In the genomic region with DNA sequence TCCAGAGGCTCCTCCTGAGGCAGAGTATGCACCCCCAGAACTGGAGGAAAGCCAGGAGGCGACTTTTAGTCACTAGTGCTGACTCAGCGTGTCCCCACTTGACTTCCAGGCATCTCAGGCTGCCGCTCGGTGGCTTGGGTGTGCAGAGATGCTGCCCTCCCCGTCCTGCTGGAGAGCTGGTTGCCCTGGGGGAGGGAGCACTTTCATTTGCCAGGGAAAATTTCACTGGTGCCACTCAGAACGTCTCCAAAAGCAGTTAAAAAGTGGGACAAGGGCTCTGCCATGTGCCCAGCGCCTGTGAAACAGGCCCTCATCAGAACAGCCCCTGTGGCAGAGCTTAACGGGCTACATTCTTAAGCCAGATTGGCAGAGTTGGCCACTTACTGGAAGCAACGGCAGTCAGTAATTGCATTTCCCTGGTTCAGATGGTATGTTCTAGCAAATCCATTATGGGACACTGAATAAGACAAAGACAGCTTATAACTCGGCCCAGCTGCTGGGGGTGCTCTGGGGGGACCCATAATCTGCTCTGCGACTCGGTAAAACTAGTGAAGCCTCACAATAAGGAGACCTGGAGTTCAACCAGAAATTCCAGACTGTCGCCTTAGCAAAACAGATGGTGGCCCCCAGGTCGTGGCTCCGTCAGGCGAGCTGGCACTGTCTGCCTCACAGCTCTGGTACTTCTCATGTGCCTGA, we compare ENCODE assay signal across 8 mouse cellular contexts.
DNase-seq lines count a peak whose midpoint lies in the region; ATAC-seq and TF ChIP-seq lines count a peak whose summit lies in the region.

No protein-coding gene starts in this region.

- H3K4me2 ChIP-seq in embryonic facial prominence, embryonic 15.5 days (replicated peaks), result peak overlapping the region; percentile 28
- no peak overlapping the region for H3K4me2 ChIP-seq in hindbrain, embryonic 13.5 days
- no peak overlapping the region for H3K4me2 ChIP-seq in neural tube, embryonic 15.5 days
- H3K4me2 ChIP-seq in liver, postnatal 0 days (ENCODE audit: low read depth, low read length), result no peak overlapping the region

- no peak for TF ChIP-seq EP300 in liver, postnatal 0 days (IDR thresholded peaks at IDR 0.05; ENCODE audit: low read depth)

- ATAC-seq in embryonic facial prominence, embryonic 15.5 days (ENCODE audit: insufficient number of reproducible peaks, low FRiP score, low TSS enrichment, low read depth), result no peak
- ATAC-seq in hindbrain, embryonic 13.5 days (ENCODE audit: low FRiP score), result peak; percentile 72
- peak; percentile 53 for ATAC-seq in neural tube, embryonic 15.5 days (ENCODE audit: low FRiP score)
- ATAC-seq in liver, postnatal 0 days, result no peak

- WGBS in embryonic facial prominence, embryonic 15.5 days, result 20% methylated on average over 16 of the region's 16 CpGs
- 30% methylated on average over 16 of the region's 16 CpGs for WGBS in hindbrain, embryonic 13.5 days
- 47% methylated on average over 16 of the region's 16 CpGs for WGBS in limb, embryonic 10.5 days
- 21% methylated on average over 16 of the region's 16 CpGs for WGBS in neural tube, embryonic 15.5 days
- WGBS in liver, postnatal 0 days (ENCODE audit: insufficient replicate concordance), result 75% methylated on average over 16 of the region's 16 CpGs

- no peak for TF ChIP-seq CTCF in liver, postnatal 0 days (IDR thresholded peaks at IDR 0.05; ENCODE audit: low read depth)

- H3K27me3 ChIP-seq in embryonic facial prominence, embryonic 15.5 days, result no peaks in the 10 kb centered on the region
- no peaks in the 10 kb centered on the region for H3K27me3 ChIP-seq in hindbrain, embryonic 13.5 days
- peaks cover 3% of the 10 kb centered on the region; the same call in 1 of the 2 replicates for H3K27me3 ChIP-seq in limb, embryonic 10.5 days (ENCODE audit: low read depth, poor library complexity, severe bottlenecking)
- no peaks in the 10 kb centered on the region for H3K27me3 ChIP-seq in neural tube, embryonic 15.5 days (replicated peaks)
- no peaks in the 10 kb centered on the region for H3K27me3 ChIP-seq in liver, postnatal 0 days (ENCODE audit: insufficient read depth, low read length)

- no peaks in the 10 kb centered on the region for H3K9me3 ChIP-seq in ES-E14 (ENCODE audit: control insufficient read depth, insufficient read depth, low read depth, low read length)
- H3K9me3 ChIP-seq in embryonic facial prominence, embryonic 15.5 days (replicated peaks), result no peaks in the 10 kb centered on the region
- H3K9me3 ChIP-seq in hindbrain, embryonic 13.5 days, result no peaks in the 10 kb centered on the region
- H3K9me3 ChIP-seq in limb, embryonic 10.5 days (replicated peaks), result no peaks in the 10 kb centered on the region
- H3K9me3 ChIP-seq in neural tube, embryonic 15.5 days (replicated peaks), result no peaks in the 10 kb centered on the region
- no peaks in the 10 kb centered on the region for H3K9me3 ChIP-seq in liver, postnatal 0 days (ENCODE audit: low read length)

- H3K4me3 ChIP-seq in ES-E14 (ENCODE audit: insufficient read depth in 1 of 2, low read depth in 1 of 2, low read length in 2 of 2, poor library complexity in 1 of 2, severe bottlenecking in 1 of 2), result no peak overlapping the region
- H3K4me3 ChIP-seq in embryonic facial prominence, embryonic 15.5 days (replicated peaks), result no peak overlapping the region
- H3K4me3 ChIP-seq in hindbrain, embryonic 13.5 days, result no peak overlapping the region
- no peak overlapping the region for H3K4me3 ChIP-seq in limb, embryonic 10.5 days
- no peak overlapping the region for H3K4me3 ChIP-seq in neural tube, embryonic 15.5 days (replicated peaks)
- H3K4me3 ChIP-seq in liver, postnatal 0 days (ENCODE audit: low read depth, low read length), result no peak overlapping the region

- no peak for DNase-seq in ES-E14 (ENCODE audit: low read depth, low spot score)
- peak; percentile 53 for DNase-seq in adrenal gland, adult 8-10 months
- DNase-seq in limb, embryonic 10.5 days (ENCODE audit: low spot score), result no peak
- DNase-seq in liver, postnatal 0 days, result no peak
- no peak for DNase-seq in ovary, postnatal 36 days (ENCODE audit: low spot score)

- 0 out of 4 replicates have a peak, but pooled peaks cover 0 to under 1% of the 10 kb centered on the region in 2 experiments for H3K4me1 ChIP-seq in ES-E14 (ENCODE audit: control insufficient read depth in 2 of 2, insufficient read depth in 2 of 2, low read length in 2 of 2, poor library complexity in 1 of 2)
- H3K4me1 ChIP-seq in embryonic facial prominence, embryonic 15.5 days, result peaks cover 51% of the 10 kb centered on the region
- peaks cover 87% of the 10 kb centered on the region for H3K4me1 ChIP-seq in hindbrain, embryonic 13.5 days (replicated peaks)
- peaks cover 50% of the 10 kb centered on the region for H3K4me1 ChIP-seq in limb, embryonic 10.5 days
- H3K4me1 ChIP-seq in neural tube, embryonic 15.5 days, result peaks cover 91% of the 10 kb centered on the region
- H3K4me1 ChIP-seq in liver, postnatal 0 days (ENCODE audit: insufficient read depth), result no peaks in the 10 kb centered on the region

- no peak overlapping the region for H3K27ac ChIP-seq in ES-E14 (ENCODE audit: insufficient read depth, low read depth, low read length, poor library complexity, severe bottlenecking)
- H3K27ac ChIP-seq in embryonic facial prominence, embryonic 15.5 days (replicated peaks), result peak overlapping the region; percentile 53
- peak overlapping the region; percentile 85 for H3K27ac ChIP-seq in hindbrain, embryonic 13.5 days
- peak overlapping the region; percentile 27; the same call in 1 of the 2 replicates for H3K27ac ChIP-seq in limb, embryonic 10.5 days
- H3K27ac ChIP-seq in neural tube, embryonic 15.5 days (replicated peaks), result peak overlapping the region; percentile 74
- H3K27ac ChIP-seq in liver, postnatal 0 days (ENCODE audit: low read depth), result no peak overlapping the region

- H3K36me3 ChIP-seq in ES-E14 (ENCODE audit: control insufficient read depth, insufficient read depth, low read length, poor library complexity, severe bottlenecking), result no peaks in the 10 kb centered on the region
- H3K36me3 ChIP-seq in embryonic facial prominence, embryonic 15.5 days, result no peaks in the 10 kb centered on the region
- no peaks in the 10 kb centered on the region for H3K36me3 ChIP-seq in hindbrain, embryonic 13.5 days
- H3K36me3 ChIP-seq in limb, embryonic 10.5 days, result no peaks in the 10 kb centered on the region
- H3K36me3 ChIP-seq in neural tube, embryonic 15.5 days, result no peaks in the 10 kb centered on the region
- H3K36me3 ChIP-seq in liver, postnatal 0 days (replicated peaks; ENCODE audit: insufficient read depth, low read length), result no peaks in the 10 kb centered on the region

- H3K9ac ChIP-seq in ES-E14 (ENCODE audit: insufficient read depth, low read depth, low read length, poor library complexity, severe bottlenecking), result no peak overlapping the region
- no peak overlapping the region for H3K9ac ChIP-seq in embryonic facial prominence, embryonic 15.5 days
- peak overlapping the region; percentile 15; the same call in 1 of the 2 replicates for H3K9ac ChIP-seq in hindbrain, embryonic 13.5 days
- H3K9ac ChIP-seq in neural tube, embryonic 15.5 days (replicated peaks), result no peak overlapping the region
- H3K9ac ChIP-seq in liver, postnatal 0 days (replicated peaks), result no peak overlapping the region

- in situ Hi-C loops in ES-E14 (cut with MboI; ENCODE audit: low sequenced_read_pairs in 2 of 2, unreplicated experiment in 2 of 2), result no loop called here

TF ChIP-seq in ES-E14, 5 proteins besides CTCF, POLR2A, EP300 and RAD21:
- TF ChIP-seq CHD2 (IDR thresholded peaks at IDR 0.05; ENCODE audit: low read depth, low read length), result no peak
- TF ChIP-seq MAFK (IDR thresholded peaks at IDR 0.05; ENCODE audit: insufficient read depth, low read depth, low read length), result peak; percentile 85

Comparison
In these comparisons a context has a peak if more than half of its experiments do, and no peak if none do; other contexts are left out.
1. H3K27ac ChIP-seq: peak in embryonic facial prominence, embryonic 15.5 days (single experiment), hindbrain, embryonic 13.5 days (single experiment), limb, embryonic 10.5 days (single experiment) and neural tube, embryonic 15.5 days (single experiment); none in ES-E14 (single experiment) and liver, postnatal 0 days (single experiment).
2. ATAC-seq: peak in hindbrain, embryonic 13.5 days (single experiment) and neural tube, embryonic 15.5 days (single experiment); none in embryonic facial prominence, embryonic 15.5 days (single experiment) and liver, postnatal 0 days (single experiment).